Mouse (Mus musculus): ENCODE data around the gene Hivep3.

The Hivep3 gene

DNA sequence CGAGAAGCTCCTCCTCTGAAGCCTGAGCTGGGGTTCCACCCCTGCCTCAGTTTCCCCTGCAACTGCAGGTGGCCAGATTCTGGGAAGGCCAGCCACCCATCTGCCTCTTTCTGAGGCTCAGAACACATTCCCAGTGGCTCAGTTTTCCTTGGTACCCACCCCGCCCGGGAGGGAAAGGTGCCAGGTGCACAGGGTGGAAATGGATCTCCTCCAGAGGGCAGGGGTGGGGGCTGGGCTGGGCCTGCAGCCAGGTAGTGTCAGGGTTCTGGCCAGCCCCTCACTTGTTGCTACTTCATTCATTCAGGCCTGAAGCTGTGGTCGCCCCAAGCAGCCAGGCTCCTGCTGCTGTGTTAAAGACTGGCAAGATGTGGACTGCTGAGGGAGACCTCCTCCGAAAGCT is 430.7 kb downstream of the Hivep3 start:
- no peak for DNase-seq

DNA sequence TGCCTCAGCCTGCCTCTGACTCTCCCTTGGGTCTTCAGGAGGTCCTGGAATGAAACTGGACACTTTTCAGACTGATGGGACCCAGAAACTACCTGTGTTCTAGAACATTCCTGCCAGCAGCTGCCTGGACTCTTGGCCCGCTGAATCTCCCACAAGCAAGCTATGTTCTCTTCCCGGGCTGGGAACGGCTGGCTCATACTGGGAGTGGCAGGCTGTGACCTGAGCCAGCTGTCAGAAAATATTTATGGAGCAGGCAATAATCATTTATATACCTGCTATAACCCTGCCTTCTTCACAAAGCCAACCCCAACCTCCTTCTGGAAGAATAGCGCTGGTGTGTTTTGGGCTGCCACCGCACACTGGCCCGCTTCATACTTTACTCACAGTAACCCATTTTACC is 434.2 kb downstream of the Hivep3 start:
- no peak for DNase-seq

DNA sequence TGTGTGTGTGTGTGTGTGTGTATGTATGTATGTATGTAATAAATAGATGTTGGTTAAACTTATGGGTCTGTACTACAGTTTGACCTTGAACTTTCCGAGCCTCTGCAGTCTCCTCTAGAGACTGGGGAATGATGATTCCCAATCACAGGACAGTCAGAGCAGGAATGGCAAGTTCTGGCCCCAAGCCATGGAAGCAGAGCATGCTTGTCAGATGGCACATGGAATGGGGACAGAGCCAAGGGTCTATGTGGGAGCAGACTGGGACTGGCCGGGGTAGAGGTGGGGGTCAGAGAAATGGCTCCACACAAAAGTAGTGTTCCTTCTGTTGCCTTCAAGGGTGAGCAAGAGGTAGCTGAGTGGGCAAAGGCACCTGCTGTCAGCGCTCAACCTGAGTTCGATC is 434.8 kb downstream of the Hivep3 start:
- no peak for DNase-seq

DNA sequence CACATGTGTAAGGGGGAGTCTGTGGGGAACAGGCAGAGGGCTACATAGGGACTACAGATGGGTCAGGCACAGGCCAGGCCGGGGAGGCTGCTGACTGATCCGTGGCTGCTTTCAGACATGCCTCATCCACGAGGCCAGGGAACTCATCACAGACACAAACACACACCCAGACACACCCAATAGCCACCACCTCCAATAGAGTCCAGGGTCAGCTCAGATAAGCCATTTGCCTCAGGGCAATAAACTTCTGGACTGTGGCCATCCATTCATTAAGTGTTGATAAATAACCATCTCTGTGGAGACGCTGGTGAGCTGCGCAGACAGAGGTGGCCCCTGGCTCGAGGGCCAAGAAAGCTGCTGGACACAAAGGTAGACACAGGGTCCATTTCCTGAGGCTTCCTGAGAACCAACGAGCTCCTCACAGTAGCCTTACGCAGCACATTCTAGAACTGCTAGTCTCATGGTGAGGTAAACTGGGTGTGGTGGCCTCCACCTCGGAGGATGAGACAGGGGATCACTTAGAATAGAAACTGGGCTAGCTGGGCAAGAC is 436.9 kb downstream of the Hivep3 start:
- DNase-seq = no peak

DNA sequence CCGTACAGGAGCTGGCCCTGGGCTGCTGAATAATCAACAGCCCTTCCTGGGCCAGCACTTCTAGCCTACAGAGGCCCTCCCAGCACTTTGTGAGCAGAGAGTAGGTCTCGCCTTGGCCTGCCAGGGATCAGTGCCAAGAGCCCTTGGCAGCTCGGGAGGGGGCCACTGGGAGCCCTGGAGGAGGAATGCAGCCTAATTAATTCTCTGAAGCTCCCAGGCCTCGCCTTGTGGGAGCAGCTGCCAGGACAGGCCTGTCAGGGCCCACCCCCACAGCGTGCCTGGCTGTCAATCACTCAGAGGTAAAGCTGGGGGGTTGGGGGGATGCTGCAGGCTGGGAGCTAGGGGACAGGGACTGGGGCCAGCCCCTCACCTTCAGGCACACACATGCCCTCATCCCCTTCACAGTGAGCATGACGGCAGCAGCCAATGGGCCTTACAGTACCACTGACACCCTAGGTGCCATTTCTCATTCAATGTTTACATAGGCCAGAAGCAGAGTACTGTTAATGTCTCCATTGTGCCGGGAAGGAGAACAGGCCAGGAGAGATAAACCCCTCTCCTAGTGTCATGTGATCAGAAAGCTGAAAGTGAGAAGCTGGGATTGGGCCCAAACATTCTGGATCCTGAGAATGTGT is 438.6 kb downstream of the Hivep3 start:
- no peak for DNase-seq

DNA sequence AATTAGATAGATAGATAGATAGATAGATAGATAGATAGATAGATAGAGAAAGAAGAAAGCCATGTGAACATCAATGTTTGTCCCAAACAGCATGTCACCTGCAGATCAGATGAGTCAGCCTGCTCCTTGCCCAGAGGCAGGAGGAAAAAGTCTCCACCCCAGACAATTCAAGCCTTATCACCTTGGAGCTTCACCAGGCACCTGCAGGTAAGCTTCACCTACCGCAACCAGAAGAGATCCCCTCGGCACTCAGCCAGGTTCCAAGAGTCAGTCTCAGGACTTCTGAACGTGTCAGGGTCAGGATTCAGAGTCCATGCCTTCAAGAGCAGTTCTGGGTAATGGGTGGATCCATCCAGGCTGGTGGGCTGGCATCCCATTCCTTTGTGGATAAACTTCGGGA is 445.5 kb downstream of the Hivep3 start:
- no peak for DNase-seq

DNA sequence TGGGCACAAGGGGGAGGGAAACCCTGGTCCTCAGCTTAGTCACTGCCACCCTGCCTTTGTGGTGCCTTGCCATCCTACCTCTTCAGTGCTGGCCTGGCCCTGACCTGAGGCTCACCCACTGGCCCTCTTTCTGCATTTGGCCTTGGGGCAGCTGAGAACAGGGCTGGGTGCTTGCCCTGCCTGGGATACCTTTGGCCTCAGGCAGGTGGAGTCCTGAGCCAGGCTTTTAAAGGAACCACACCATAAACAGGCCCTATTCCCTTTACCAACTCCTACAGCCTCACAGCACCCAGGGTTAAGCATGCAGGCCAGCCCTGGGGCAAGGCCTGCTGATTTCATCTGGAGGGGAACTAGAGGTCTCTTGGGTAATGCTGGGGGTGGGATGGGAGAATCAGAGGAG is 447.0 kb downstream of the Hivep3 start:
- no peak for DNase-seq

DNA sequence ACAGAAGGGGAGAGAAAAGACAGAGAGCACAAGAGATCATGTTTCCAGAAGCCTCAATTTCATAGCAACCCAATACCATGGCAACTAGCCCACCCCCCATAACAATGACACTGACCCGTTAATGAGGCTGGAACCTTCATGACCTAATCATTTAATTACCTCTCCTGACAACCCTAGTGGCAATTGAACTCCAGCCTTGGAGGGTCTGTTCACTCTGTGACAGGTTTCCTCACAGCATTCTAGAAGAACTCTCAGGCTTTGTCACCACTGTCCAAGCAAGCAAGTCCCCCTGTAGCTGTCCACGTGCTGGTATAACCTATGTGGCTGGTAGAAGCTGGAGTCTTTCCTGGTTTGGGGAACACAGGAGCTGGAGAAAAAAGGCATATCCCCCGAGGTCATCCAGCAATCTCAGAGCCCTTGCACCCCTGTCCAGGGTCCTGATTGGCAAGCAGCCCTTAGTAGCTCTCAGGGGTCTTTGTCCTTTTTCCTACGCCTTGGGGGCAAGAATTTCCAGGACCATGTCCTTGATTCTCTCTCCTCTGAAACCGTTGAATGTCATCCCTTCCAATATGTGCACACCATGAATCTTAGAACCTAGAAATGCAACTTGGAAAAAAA is 450.9 kb downstream of the Hivep3 start:
- DNase-seq = no peak

DNA sequence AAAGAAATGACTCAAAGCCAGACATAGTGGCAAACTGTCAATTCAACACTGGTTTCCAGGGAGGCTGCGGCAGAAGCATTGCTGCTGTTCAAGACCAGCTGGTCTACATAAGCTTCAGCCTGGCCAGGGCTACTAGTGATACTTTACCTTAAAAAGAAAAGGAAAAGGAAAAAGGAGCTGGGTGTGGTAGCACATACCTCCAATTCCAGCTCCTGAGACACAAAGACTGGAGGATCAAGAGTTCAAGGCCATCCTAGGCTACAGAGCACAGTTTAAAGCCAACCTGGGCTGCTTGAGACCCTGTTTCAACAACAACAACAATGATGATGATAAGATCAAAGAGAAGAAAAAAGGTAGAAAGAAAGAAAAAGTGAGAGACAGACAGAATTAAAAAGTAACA is 452.9 kb downstream of the Hivep3 start:
- no peak for DNase-seq

DNA sequence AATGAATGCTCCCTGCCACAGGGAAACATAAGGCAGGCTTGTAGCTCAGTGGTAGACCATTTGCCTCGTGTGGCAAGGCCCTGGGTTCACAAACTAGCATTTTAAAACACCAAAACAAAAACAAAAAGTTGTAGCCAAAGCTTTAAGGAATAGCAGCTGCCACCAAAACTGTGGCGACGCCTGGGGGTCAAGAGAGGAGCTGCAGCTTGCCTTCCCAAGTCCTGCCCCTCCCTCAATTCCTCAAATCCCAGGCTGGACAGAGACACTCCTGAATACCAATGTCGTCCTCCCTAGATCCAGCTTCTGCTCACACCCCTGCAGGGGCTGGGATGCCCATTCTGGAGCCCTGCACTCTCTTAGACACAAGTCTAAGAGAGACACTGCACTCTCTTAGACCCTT is 453.4 kb downstream of the Hivep3 start:
- no peak for DNase-seq
